26 mouse cellular contexts compared by ENCODE assay signal in the genomic region with DNA sequence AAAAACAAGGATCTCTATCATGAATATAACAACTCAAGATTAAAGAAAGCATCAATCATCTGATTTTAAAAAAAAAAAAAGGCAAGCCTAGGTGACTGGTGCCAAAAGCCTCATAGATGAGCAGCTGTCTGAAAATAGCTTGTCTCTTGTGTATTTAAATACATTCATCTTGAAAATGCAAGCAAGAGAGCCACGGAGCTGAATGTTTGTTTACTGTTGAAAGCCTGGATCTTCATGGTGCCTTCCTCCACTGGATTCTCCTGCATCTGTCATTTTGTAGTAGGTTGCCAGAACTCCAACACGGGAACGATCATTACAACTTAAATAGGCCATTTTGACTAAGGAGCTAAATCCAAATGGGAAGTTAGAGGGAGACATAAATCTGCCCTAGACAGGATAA.
DNase-seq lines count a peak whose midpoint lies in the region; ATAC-seq and TF ChIP-seq lines count a peak whose summit lies in the region.
"Had no signal": no experiment of that assay in that cellular context is flagged by ENCODE, and none has a peak within 500 bp of the region (broad histone marks: within the 10 kb centered on the region; RNA-seq: fewer than 3 reads in every experiment).

No protein-coding gene starts in this region.

- no peak overlapping the region for H3K4me3 ChIP-seq in hindbrain, embryonic 16.5 days (ENCODE audit: low read length)
- no peak overlapping the region for H3K4me3 ChIP-seq in hindbrain, embryonic 11.5 days (ENCODE audit: low read depth, low read length)
- no peak overlapping the region for H3K4me3 ChIP-seq in midbrain, postnatal 0 days (ENCODE audit: low read depth, low read length)
- no peak overlapping the region for H3K4me3 ChIP-seq in midbrain, embryonic 14.5 days (replicated peaks; ENCODE audit: low read depth, low read length)
- H3K4me3 ChIP-seq: embryonic facial prominence, embryonic 13.5 days; erythroblast, embryonic 14.5 days; gastrocnemius, adult 2 months; heart, embryonic 15.5 days; hindbrain, embryonic 15.5 days; kidney, embryonic 15.5 days; limb, embryonic 13.5 days; liver, embryonic 12.5 days; midbrain, embryonic 12.5 days; neural tube, embryonic 13.5 days had no signal

- WGBS in hindbrain, embryonic 16.5 days, result 59% methylated on average over 3 of the region's 3 CpGs
- 86% methylated on average over 3 of the region's 3 CpGs for WGBS in hindbrain, embryonic 11.5 days
- 71% methylated on average over 3 of the region's 3 CpGs for WGBS in midbrain, postnatal 0 days
- 83% methylated on average over 3 of the region's 3 CpGs for WGBS in midbrain, embryonic 14.5 days

- H3K36me3 ChIP-seq in hindbrain, embryonic 16.5 days (ENCODE audit: control insufficient read depth, insufficient read depth, low read length), result no peaks in the 10 kb centered on the region
- no peaks in the 10 kb centered on the region for H3K36me3 ChIP-seq in hindbrain, embryonic 11.5 days (ENCODE audit: control insufficient read depth, insufficient read depth, low read length)
- H3K36me3 ChIP-seq in midbrain, postnatal 0 days (ENCODE audit: insufficient read depth, low read length), result no peaks in the 10 kb centered on the region
- no peaks in the 10 kb centered on the region for H3K36me3 ChIP-seq in midbrain, embryonic 14.5 days (ENCODE audit: control insufficient read depth, insufficient read depth, low read length)
- H3K36me3 ChIP-seq: embryonic facial prominence, embryonic 13.5 days; heart, embryonic 15.5 days; hindbrain, embryonic 15.5 days; kidney, embryonic 15.5 days; limb, embryonic 13.5 days; liver, embryonic 12.5 days; midbrain, embryonic 12.5 days; neural tube, embryonic 13.5 days had no signal

- ATAC-seq in hindbrain, embryonic 16.5 days, result peak; percentile 34; the same call in 1 of the 2 replicates
- no peak for ATAC-seq in hindbrain, embryonic 11.5 days (ENCODE audit: low FRiP score)
- no peak for ATAC-seq in midbrain, postnatal 0 days (ENCODE audit: low FRiP score)
- ATAC-seq in midbrain, embryonic 14.5 days (ENCODE audit: low FRiP score, low TSS enrichment), result no peak
- ATAC-seq: intestine, embryonic 16.5 days; liver, embryonic 12.5 days had no signal

- H3K4me1 ChIP-seq in hindbrain, embryonic 16.5 days (ENCODE audit: control insufficient read depth, insufficient read depth, low read depth, low read length), result no peaks in the 10 kb centered on the region
- no peaks in the 10 kb centered on the region for H3K4me1 ChIP-seq in hindbrain, embryonic 11.5 days (replicated peaks; ENCODE audit: control insufficient read depth, insufficient read depth, low read length)
- no peaks in the 10 kb centered on the region for H3K4me1 ChIP-seq in midbrain, postnatal 0 days (ENCODE audit: insufficient read depth, low read length)
- H3K4me1 ChIP-seq in midbrain, embryonic 14.5 days (ENCODE audit: control insufficient read depth, insufficient read depth, low read length), result no peaks in the 10 kb centered on the region
- H3K4me1 ChIP-seq: embryonic facial prominence, embryonic 13.5 days; heart, embryonic 15.5 days; hindbrain, embryonic 15.5 days; kidney, embryonic 15.5 days; limb, embryonic 13.5 days; liver, embryonic 12.5 days; midbrain, embryonic 12.5 days; neural tube, embryonic 13.5 days had no signal

- peak; percentile 27 for DNase-seq in cerebellum, adult 11 months
- DNase-seq in cerebellum, adult 8-10 months, result no peak
- DNase-seq in hindbrain, embryonic 11.5 days (ENCODE audit: low spot score), result no peak
- peak; percentile 58 for DNase-seq in midbrain, postnatal 0 days (ENCODE audit: low spot score)
- DNase-seq in midbrain, embryonic 14.5 days, result no peak
- peak; percentile 16 to 39 for DNase-seq in cerebellum, postnatal 25 days
- DNase-seq in lung, adult 18-20 months, result no peak
- DNase-seq: adrenal gland, postnatal 14 days; embryo, embryonic 11 days; gastrocnemius, adult 2 months; heart, postnatal 36 days; kidney, postnatal 36 days; lung, embryonic 14.5 days; thymus, adult 18-20 months; thymus, postnatal 36 days had no signal

- TF ChIP-seq CTCF in midbrain, postnatal 0 days (IDR thresholded peaks at IDR 0.05), result no peak

- no peak overlapping the region for H3K4me2 ChIP-seq in hindbrain, embryonic 16.5 days (ENCODE audit: low read length)
- no peak overlapping the region for H3K4me2 ChIP-seq in hindbrain, embryonic 11.5 days (replicated peaks; ENCODE audit: low read depth, low read length)
- H3K4me2 ChIP-seq in midbrain, postnatal 0 days (ENCODE audit: low read depth, low read length, poor library complexity, severe bottlenecking), result no peak overlapping the region
- H3K4me2 ChIP-seq in midbrain, embryonic 14.5 days (ENCODE audit: low read length), result no peak overlapping the region
- H3K4me2 ChIP-seq: embryonic facial prominence, embryonic 13.5 days; heart, embryonic 15.5 days; hindbrain, embryonic 15.5 days; kidney, embryonic 15.5 days; limb, embryonic 13.5 days; liver, embryonic 12.5 days; lung, embryonic 14.5 days; midbrain, embryonic 12.5 days; neural tube, embryonic 13.5 days had no signal

- no peak overlapping the region for H3K27ac ChIP-seq in hindbrain, embryonic 16.5 days (ENCODE audit: low read depth, low read length)
- H3K27ac ChIP-seq in hindbrain, embryonic 11.5 days (ENCODE audit: low read depth, low read length), result no peak overlapping the region
- no peak overlapping the region for H3K27ac ChIP-seq in midbrain, postnatal 0 days (ENCODE audit: low read depth, low read length)
- no peak overlapping the region for H3K27ac ChIP-seq in midbrain, embryonic 14.5 days (replicated peaks; ENCODE audit: low read depth, low read length)
- H3K27ac ChIP-seq: embryonic facial prominence, embryonic 13.5 days; gastrocnemius, adult 2 months; heart, embryonic 15.5 days; hindbrain, embryonic 15.5 days; kidney, embryonic 15.5 days; limb, embryonic 13.5 days; liver, embryonic 12.5 days; midbrain, embryonic 12.5 days; neural tube, embryonic 13.5 days had no signal

- H3K9ac ChIP-seq in hindbrain, embryonic 16.5 days (ENCODE audit: low read depth, low read length), result no peak overlapping the region
- H3K9ac ChIP-seq in hindbrain, embryonic 11.5 days (ENCODE audit: low read depth, low read length), result no peak overlapping the region
- H3K9ac ChIP-seq in midbrain, postnatal 0 days (replicated peaks; ENCODE audit: low read length, poor library complexity, severe bottlenecking), result no peak overlapping the region
- no peak overlapping the region for H3K9ac ChIP-seq in midbrain, embryonic 14.5 days (replicated peaks; ENCODE audit: low read length)
- H3K9ac ChIP-seq: embryonic facial prominence, embryonic 13.5 days; heart, embryonic 15.5 days; hindbrain, embryonic 15.5 days; kidney, embryonic 15.5 days; limb, embryonic 13.5 days; liver, embryonic 12.5 days; lung, embryonic 14.5 days; midbrain, embryonic 12.5 days; neural tube, embryonic 13.5 days had no signal

- no peaks in the 10 kb centered on the region for H3K9me3 ChIP-seq in hindbrain, embryonic 16.5 days (ENCODE audit: control insufficient read depth, low read length)
- H3K9me3 ChIP-seq in hindbrain, embryonic 11.5 days (ENCODE audit: control insufficient read depth, low read length), result no peaks in the 10 kb centered on the region
- H3K9me3 ChIP-seq in midbrain, postnatal 0 days (ENCODE audit: low read length), result no peaks in the 10 kb centered on the region
- H3K9me3 ChIP-seq in midbrain, embryonic 14.5 days (ENCODE audit: control insufficient read depth, low read length), result no peaks in the 10 kb centered on the region
- H3K9me3 ChIP-seq: embryonic facial prominence, embryonic 13.5 days; heart, embryonic 15.5 days; hindbrain, embryonic 15.5 days; kidney, embryonic 15.5 days; limb, embryonic 13.5 days; liver, embryonic 12.5 days; midbrain, embryonic 12.5 days; neural tube, embryonic 13.5 days had no signal

- H3K27me3 ChIP-seq in hindbrain, embryonic 16.5 days (replicated peaks; ENCODE audit: control insufficient read depth, insufficient read depth, low read length), result no peaks in the 10 kb centered on the region
- no peaks in the 10 kb centered on the region for H3K27me3 ChIP-seq in hindbrain, embryonic 11.5 days (ENCODE audit: control insufficient read depth, insufficient read depth, low read length)
- H3K27me3 ChIP-seq in midbrain, postnatal 0 days (ENCODE audit: insufficient read depth, low read length), result no peaks in the 10 kb centered on the region
- H3K27me3 ChIP-seq in midbrain, embryonic 14.5 days (ENCODE audit: control insufficient read depth, insufficient read depth, low read length), result no peaks in the 10 kb centered on the region
- H3K27me3 ChIP-seq: embryonic facial prominence, embryonic 13.5 days; heart, embryonic 15.5 days; hindbrain, embryonic 15.5 days; kidney, embryonic 15.5 days; limb, embryonic 13.5 days; liver, embryonic 12.5 days; midbrain, embryonic 12.5 days; neural tube, embryonic 13.5 days had no signal

Comparison
In these comparisons a context has a peak if more than half of its experiments do, and no peak if none do; other contexts are left out.
1. DNase-seq: peak in cerebellum, adult 11 months (single experiment), midbrain, postnatal 0 days (single experiment) and cerebellum, postnatal 25 days (2 of 2); none in cerebellum, adult 8-10 months (single experiment), hindbrain, embryonic 11.5 days (single experiment), midbrain, embryonic 14.5 days (single experiment) and lung, adult 18-20 months (0 of 2).